Mouse (Mus musculus) myocyte (in vitro differentiated cells): ENCODE results near the gene Adam8.

Source experiments
- E2F4 ChIP-seq: IDR thresholded peaks from one replicate; pipeline ENCODE4 v1.6.1; 2011; ENCODE audit warnings: mild to moderate bottlenecking, control low read depth, moderate library complexity; ENCODE audit not compliant: insufficient read depth
- MAX ChIP-seq: IDR thresholded peaks from one replicate; pipeline ENCODE4 v1.6.1; 2011; ENCODE audit warnings: low read depth, mild to moderate bottlenecking, control low read depth
- MYOG ChIP-seq, 3 experiments: IDR thresholded peaks; one replicate each; pipeline ENCODE4 v1.6.1; 2011; ENCODE audit warnings: control low read depth in 2 of 3, low read depth in 2 of 3, mild to moderate bottlenecking in 2 of 3; ENCODE audit not compliant: insufficient read length in 2 of 3, control insufficient read depth in 1 of 3, insufficient read depth in 1 of 3
- POLR2A ChIP-seq: IDR thresholded peaks from one replicate; pipeline ENCODE4 v1.6.1; 2011; ENCODE audit warnings: low read depth, mild to moderate bottlenecking, control low read depth, moderate library complexity; ENCODE audit not compliant: insufficient read length
- POLR2AphosphoS2 ChIP-seq: IDR thresholded peaks from one replicate; pipeline ENCODE4 v1.6.1; 2011; ENCODE audit warnings: low read depth, control low read depth; ENCODE audit not compliant: insufficient read length
- TCF12 ChIP-seq: IDR thresholded peaks from one replicate; pipeline ENCODE4 v1.6.1; 2011; ENCODE audit warnings: mild to moderate bottlenecking, control low read depth; ENCODE audit not compliant: poor library complexity, insufficient read depth, severe bottlenecking

GRCm38 (mm10) chr7:139980778-139981177 is 11.6 kb downstream of the Adam8 start:
- TF ChIP-seq MYOG (IDR thresholded peaks at IDR 0.05; ENCODE audit: control insufficient read depth in 1 of 3, insufficient read depth in 1 of 3, insufficient read length in 2 of 3, low read depth in 2 of 3) (no peak), POLR2A (no peak), TCF12 (no peak), E2F4 (no peak), MAX (no peak), POLR2AphosphoS2 (no peak)
